ENCODE assay signal across 28 mouse cellular contexts in genomic region chr9:86101360-86102086, GRCm38 (mm10).
DNase-seq lines count a peak whose midpoint lies in the region; ATAC-seq and TF ChIP-seq lines count a peak whose summit lies in the region.
"Had no signal": no experiment of that assay in that cellular context is flagged by ENCODE, and none has a peak within 500 bp of the region (broad histone marks: within the 10 kb centered on the region; RNA-seq: fewer than 3 reads in every experiment).

No protein-coding gene starts in this region.

- peak; percentile 11 to 61 for DNase-seq in left cerebral cortex, postnatal 14 days (ENCODE audit: low spot score in 2 of 2)
- DNase-seq in left cerebral cortex, postnatal 4 days: no peak
- DNase-seq in CH12.LX (ENCODE audit: extremely low read depth): peak; percentile 93
- no peak for DNase-seq in layer of hippocampus, adult 8-10 months (ENCODE audit: low spot score in 2 of 2)
- no peak for DNase-seq in kidney, adult 8-10 months
- no peak for DNase-seq in cerebellum, postnatal 10 days
- DNase-seq: adrenal gland, adult 8-10 months; cerebellum, adult 11-12 months; cerebellum, adult 9-11 months; gastrocnemius, postnatal 25 days; heart, adult 18-20 months; kidney, adult 2 months; kidney, postnatal 4 days; lung, postnatal 4 days; midbrain, embryonic 14.5 days; retina, postnatal 1 day; right cerebral cortex, postnatal 14 days; thymus, postnatal 4 days had no signal

- no peak; the same call in 1 of the 2 replicates for TF ChIP-seq POLR2A in CH12.LX (IDR thresholded peaks at IDR 0.05; ENCODE audit: low read depth, low read length)

- TF ChIP-seq EP300 in CH12.LX (IDR thresholded peaks at IDR 0.05; ENCODE audit: low read length): peak; percentile 97

- H3K4me1 ChIP-seq in CH12.LX (ENCODE audit: control insufficient read depth in 1 of 2, insufficient read depth in 2 of 2): peaks cover 16 to 52% of the 10 kb centered on the region in 2 experiments
- H3K4me1 ChIP-seq: heart, embryonic 12.5 days; hindbrain, embryonic 10.5 days; hindbrain, embryonic 15.5 days; intestine, embryonic 15.5 days; limb, embryonic 12.5 days; neural tube, embryonic 12.5 days had no signal

- H3K4me3 ChIP-seq in CH12.LX (replicated peaks in 1 of 3; ENCODE audit: low read depth in 2 of 3, low read length in 2 of 3, poor library complexity in 1 of 3): no peak overlapping the region
- H3K4me3 ChIP-seq: erythroblast, embryonic 14.5 days; heart, embryonic 12.5 days; hindbrain, embryonic 10.5 days; hindbrain, embryonic 15.5 days; intestine, embryonic 15.5 days; limb, embryonic 12.5 days; neural tube, embryonic 12.5 days had no signal

- H3K27ac ChIP-seq in CH12.LX (ENCODE audit: insufficient read depth, low read depth): no peak overlapping the region
- H3K27ac ChIP-seq: hindbrain, embryonic 10.5 days; hindbrain, embryonic 15.5 days; intestine, embryonic 15.5 days; kidney, postnatal 0 days; limb, embryonic 12.5 days; neural tube, embryonic 12.5 days had no signal

- peak overlapping the region; percentile 86 for H3K4me2 ChIP-seq in CH12.LX (ENCODE audit: insufficient read depth, low read depth, poor library complexity, severe bottlenecking)
- H3K4me2 ChIP-seq: heart, embryonic 12.5 days; hindbrain, embryonic 15.5 days; intestine, embryonic 15.5 days; limb, embryonic 12.5 days; neural tube, embryonic 12.5 days had no signal

- peak; percentile 72 to 76 for ATAC-seq in hematopoietic stem cell, adult 5-6 weeks (replicated peaks in 1 of 2; ENCODE audit: insufficient read depth in 1 of 2, low FRiP score in 2 of 2, low TSS enrichment in 1 of 2, low read depth in 1 of 2, poor library complexity in 2 of 2, severe bottlenecking in 2 of 2)
- ATAC-seq: intestine, embryonic 15.5 days had no signal

- H3K79me2 ChIP-seq in CH12.LX (replicated peaks; ENCODE audit: control insufficient read depth, extremely low read depth, insufficient read depth, poor library complexity, severe bottlenecking): no peaks in the 10 kb centered on the region

- no peak overlapping the region for H3K9ac ChIP-seq in CH12.LX (ENCODE audit: insufficient read depth, low read depth)
- H3K9ac ChIP-seq: heart, embryonic 12.5 days; hindbrain, embryonic 15.5 days; intestine, embryonic 15.5 days; limb, embryonic 12.5 days; neural tube, embryonic 12.5 days had no signal

- H3K36me3 ChIP-seq in CH12.LX (replicated peaks in 1 of 2; ENCODE audit: control insufficient read depth in 1 of 2, insufficient read depth in 1 of 2, low read length in 1 of 2): no peaks in the 10 kb centered on the region
- H3K36me3 ChIP-seq: G1E; heart, embryonic 12.5 days; hindbrain, embryonic 10.5 days; hindbrain, embryonic 15.5 days; intestine, embryonic 15.5 days; limb, embryonic 12.5 days; neural tube, embryonic 12.5 days had no signal

- dilution Hi-C loops in CH12.LX (cut with MboI; ENCODE audit: extremely low pct_ligation_motif_present, extremely low pct_unique_long_range_greater_than_20kb, low sequenced_read_pairs): no loop called here

- TF ChIP-seq RAD21 in CH12.LX (IDR thresholded peaks at IDR 0.05; ENCODE audit: low read depth, low read length): peak; percentile 4

- H3K9me3 ChIP-seq in CH12.LX (replicated peaks; ENCODE audit: low read length): no peaks in the 10 kb centered on the region
- H3K9me3 ChIP-seq: G1E; heart, embryonic 12.5 days; hindbrain, embryonic 10.5 days; hindbrain, embryonic 15.5 days; intestine, embryonic 15.5 days; limb, embryonic 12.5 days; neural tube, embryonic 12.5 days had no signal

- no peak for TF ChIP-seq CTCF in CH12.LX (conservative IDR thresholded peaks at IDR 0.05 in 1 of 2, IDR thresholded peaks at IDR 0.05 in 1 of 2; ENCODE audit: low read depth in 2 of 2, low read length in 2 of 2)

- intact Hi-C loops in left cerebral cortex, postnatal 14 days (cut with DNase I): no loop called here
- intact Hi-C loops in left cerebral cortex, postnatal 4 days (cut with DNase I): no loop called here

- in situ Hi-C loops in CH12.LX (cut with MboI; ENCODE audit: low pct_ligation_motif_present, low pct_unique_long_range_greater_than_20kb, low sequenced_read_pairs): no loop called here

- no peaks in the 10 kb centered on the region for H3K27me3 ChIP-seq in CH12.LX (replicated peaks)
- H3K27me3 ChIP-seq: heart, embryonic 12.5 days; hindbrain, embryonic 15.5 days; intestine, embryonic 15.5 days; limb, embryonic 12.5 days; neural tube, embryonic 12.5 days had no signal

TF ChIP-seq in CH12.LX, 34 proteins besides CTCF, POLR2A, EP300 and RAD21:
- TF ChIP-seq IRF4 (IDR thresholded peaks at IDR 0.05; ENCODE audit: low read depth, low read length) (peak; percentile 94), POLR2AphosphoS2 (IDR thresholded peaks at IDR 0.05; ENCODE audit: low read depth, low read length) (no peak), HCFC1 (IDR thresholded peaks at IDR 0.05; ENCODE audit: low read depth, low read length) (peak; percentile 32; the same call in 1 of the 2 replicates), RCOR1 (conservative IDR thresholded peaks at IDR 0.05; ENCODE audit: low read depth, low read length) (peak; percentile 90), CHD2 (IDR thresholded peaks at IDR 0.05; ENCODE audit: low read length) (peak; percentile 62), BHLHE40 (IDR thresholded peaks at IDR 0.05; ENCODE audit: low read depth, low read length) (peak; percentile 89), MAZ (IDR thresholded peaks at IDR 0.05; ENCODE audit: low read depth, low read length) (no peak; the same call in 1 of the 2 replicates), ETS1 (conservative IDR thresholded peaks at IDR 0.05; ENCODE audit: low read depth, low read length) (peak; percentile 79), NELFE (IDR thresholded peaks at IDR 0.05; ENCODE audit: low read depth, low read length) (0 out of 2 replicates have a peak, but pooled peaks have one; percentile 36), UBTF (IDR thresholded peaks at IDR 0.05; ENCODE audit: low read depth, low read length) (no peak), MEF2A (IDR thresholded peaks at IDR 0.05; ENCODE audit: borderline replicate concordance, low read depth, low read length) (peak; percentile 89), USF2 (conservative IDR thresholded peaks at IDR 0.05; ENCODE audit: low read depth, low read length) (no peak), JUN (IDR thresholded peaks at IDR 0.05; ENCODE audit: insufficient read depth, low read depth, low read length) (0 out of 2 replicates have a peak, but pooled peaks have one; percentile 15), JUND (conservative IDR thresholded peaks at IDR 0.05; ENCODE audit: low read depth, low read length) (peak; percentile 64), PAX5 (IDR thresholded peaks at IDR 0.05; ENCODE audit: low read length) (no peak), TCF12 (IDR thresholded peaks at IDR 0.05; ENCODE audit: low read depth, low read length) (peak; percentile 62), ELF1 (IDR thresholded peaks at IDR 0.05; ENCODE audit: low read depth, low read length) (peak; percentile 35; the same call in 1 of the 2 replicates), ZNF384 (IDR thresholded peaks at IDR 0.05; ENCODE audit: low read depth, low read length) (peak; percentile 86), MAFK (IDR thresholded peaks at IDR 0.05; ENCODE audit: insufficient replicate concordance, low read length) (peak; percentile 96), ZKSCAN1 (IDR thresholded peaks at IDR 0.05; ENCODE audit: borderline replicate concordance, low read depth, low read length) (no peak), TBP (conservative IDR thresholded peaks at IDR 0.05; ENCODE audit: low read depth, low read length) (peak; percentile 58; the same call in 1 of the 2 replicates), USF1 (IDR thresholded peaks at IDR 0.05; ENCODE audit: low read depth, low read length) (no peak), MAX (IDR thresholded peaks at IDR 0.05; ENCODE audit: low read length) (0 out of 2 replicates have a peak, but pooled peaks have one; percentile 41), SMC3 (IDR thresholded peaks at IDR 0.05; ENCODE audit: low read depth, low read length) (no peak), E2F4 (IDR thresholded peaks at IDR 0.05; ENCODE audit: insufficient replicate concordance, low read depth, low read length) (no peak), SIN3A (IDR thresholded peaks at IDR 0.05; ENCODE audit: low read length) (peak; percentile 73), NRF1 (IDR thresholded peaks at IDR 0.05; ENCODE audit: low read depth, low read length) (no peak), MYC (IDR thresholded peaks at IDR 0.05; ENCODE audit: low read depth, low read length) (0 out of 2 replicates have a peak, but pooled peaks have one; percentile 50)

Comparison
In these comparisons a context has a peak if more than half of its experiments do, and no peak if none do; other contexts are left out.
1. DNase-seq: peak in left cerebral cortex, postnatal 14 days (2 of 2) and CH12.LX (single experiment); none in left cerebral cortex, postnatal 4 days (single experiment), layer of hippocampus, adult 8-10 months (0 of 2), kidney, adult 8-10 months (0 of 2) and cerebellum, postnatal 10 days (0 of 2).